10 mouse cellular contexts compared by ENCODE assay signal in the genomic region with DNA sequence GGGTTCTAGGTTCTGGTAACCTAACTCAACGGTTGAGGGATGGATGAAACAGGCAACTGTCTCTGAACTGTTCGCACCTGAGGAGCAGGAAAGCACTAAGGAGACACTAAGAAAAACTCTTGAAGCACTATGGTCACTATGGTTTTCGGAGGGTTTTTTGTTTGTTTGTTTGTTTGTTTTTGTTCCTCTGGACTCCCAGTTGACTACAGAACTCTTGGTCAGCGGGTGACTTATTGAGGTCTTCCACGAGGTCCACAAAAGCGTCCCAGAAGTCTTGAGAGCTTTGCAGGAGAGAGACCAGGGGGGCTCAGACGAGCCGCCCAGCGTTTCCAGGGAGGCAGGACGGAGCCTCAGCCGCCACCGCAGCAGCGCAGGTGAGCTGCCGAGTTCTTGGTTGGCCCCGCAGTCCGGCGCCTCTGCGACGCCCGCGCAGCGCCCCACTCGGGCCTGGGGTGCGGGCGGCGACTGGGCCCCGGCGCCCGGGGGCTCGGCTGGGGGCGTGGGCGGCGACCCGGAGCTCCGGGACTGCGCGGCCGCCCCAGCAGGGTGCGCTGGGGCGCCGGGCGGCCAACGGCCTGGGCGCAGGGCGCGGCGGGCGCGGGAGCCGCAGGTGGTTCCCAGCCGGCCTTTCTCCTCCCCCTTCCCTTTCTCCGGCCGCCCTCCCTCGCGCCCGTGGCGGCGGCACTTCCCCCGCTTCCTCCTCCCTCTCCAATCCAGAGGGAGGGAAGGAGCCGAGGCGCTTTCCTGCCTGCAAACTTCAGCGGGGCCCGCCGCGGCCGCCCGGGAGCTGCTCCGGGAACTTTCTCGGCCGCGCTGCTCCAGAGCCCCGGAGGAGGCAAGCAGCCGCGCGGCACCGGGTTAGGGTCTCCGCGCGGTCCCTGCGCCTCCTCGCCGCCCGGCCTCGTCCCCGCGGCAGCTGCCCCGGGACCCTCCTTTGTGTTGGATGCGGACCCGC. TPM values are rescaled to one million over a fixed set of nuclear protein-coding genes. Genes with fewer than 3 reads are reported as not detected.
DNase-seq lines count a peak whose midpoint lies in the region; ATAC-seq and TF ChIP-seq lines count a peak whose summit lies in the region.
"Had no signal": no experiment of that assay in that cellular context is flagged by ENCODE, and none has a peak within 500 bp of the region (broad histone marks: within the 10 kb centered on the region; RNA-seq: fewer than 3 reads in every experiment).

No protein-coding gene starts in this region.

- H3K9me3 ChIP-seq in intestine, postnatal 0 days (ENCODE audit: control insufficient read depth) = no peaks in the 10 kb centered on the region
- H3K9me3 ChIP-seq in liver, embryonic 12.5 days (replicated peaks) = no peaks in the 10 kb centered on the region

- peak; percentile 23 to 33 for DNase-seq in cerebellum, adult 2 months
- DNase-seq in cerebellum, adult 11 months = no peak
- DNase-seq in embryo, embryonic 10.5 days (ENCODE audit: low spot score) = peak; percentile 67
- DNase-seq in heart, adult 18-20 months = peak; percentile 76 to 82
- peak; percentile 73 for DNase-seq in neural tube, embryonic 10.5 days (ENCODE audit: extremely low spot score, low spot score)
- peak; percentile 71 for DNase-seq in testis, postnatal 14 days (ENCODE audit: low spot score)

- peak overlapping the region; percentile 100 for H3K4me2 ChIP-seq in intestine, postnatal 0 days (replicated peaks; ENCODE audit: low read depth)
- H3K4me2 ChIP-seq in liver, embryonic 12.5 days = peak overlapping the region; percentile 77

- WGBS in cerebellum, adult 2 months = 3% methylated on average over 78 of the region's 89 CpGs
- WGBS in intestine, postnatal 0 days = 3% methylated on average over 73 of the region's 89 CpGs
- 2% methylated on average over 71 of the region's 89 CpGs for WGBS in liver, embryonic 12.5 days (ENCODE audit: insufficient replicate concordance)

- H3K36me3 ChIP-seq in intestine, postnatal 0 days (ENCODE audit: control insufficient read depth, insufficient read depth) = no peaks in the 10 kb centered on the region
- H3K36me3 ChIP-seq in liver, embryonic 12.5 days = no peaks in the 10 kb centered on the region

- no peaks in the 10 kb centered on the region for H3K4me1 ChIP-seq in cerebellum, adult 2 months (ENCODE audit: control insufficient read depth, insufficient read depth, low read length)
- no peaks in the 10 kb centered on the region for H3K4me1 ChIP-seq in intestine, postnatal 0 days (replicated peaks; ENCODE audit: control insufficient read depth, insufficient read depth, low read length)
- H3K4me1 ChIP-seq in liver, embryonic 12.5 days = no peaks in the 10 kb centered on the region

- peak overlapping the region; percentile 28 for H3K4me3 ChIP-seq in cerebellum, adult 2 months (replicated peaks; ENCODE audit: insufficient read depth, low read depth, low read length)
- peak overlapping the region; percentile 72 for H3K4me3 ChIP-seq in intestine, postnatal 0 days (ENCODE audit: low read depth, low read length)
- peak overlapping the region; percentile 62 for H3K4me3 ChIP-seq in liver, embryonic 12.5 days

- peak overlapping the region; percentile 74 for H3K9ac ChIP-seq in intestine, postnatal 0 days (ENCODE audit: low read depth, low read length)
- H3K9ac ChIP-seq in liver, embryonic 12.5 days = peak overlapping the region; percentile 61

- H3K27me3 ChIP-seq in cerebellum, adult 2 months (ENCODE audit: control insufficient read depth, insufficient read depth, low read length) = peaks cover 4% of the 10 kb centered on the region; the same call in 1 of the 2 replicates
- no peaks in the 10 kb centered on the region for H3K27me3 ChIP-seq in intestine, postnatal 0 days (replicated peaks; ENCODE audit: control insufficient read depth, insufficient read depth, low read length)
- H3K27me3 ChIP-seq in liver, embryonic 12.5 days (replicated peaks) = peaks cover 47% of the 10 kb centered on the region
- H3K27me3 ChIP-seq: CH12.LX had no signal

- TF ChIP-seq POLR2A in cerebellum, adult 2 months (IDR thresholded peaks at IDR 0.05; ENCODE audit: borderline replicate concordance, insufficient read depth, low read length) = no peak

- peak; percentile 84 for ATAC-seq in intestine, postnatal 0 days
- peak; percentile 66 for ATAC-seq in liver, embryonic 12.5 days

- H3K27ac ChIP-seq in cerebellum, adult 2 months (ENCODE audit: insufficient read depth, low read length) = no peak overlapping the region
- H3K27ac ChIP-seq in intestine, postnatal 0 days (ENCODE audit: low read depth, low read length) = no peak overlapping the region
- no peak overlapping the region for H3K27ac ChIP-seq in liver, embryonic 12.5 days
- H3K27ac ChIP-seq: macrophage had no signal

- TF ChIP-seq CTCF in cerebellum, adult 2 months (IDR thresholded peaks at IDR 0.05; ENCODE audit: borderline replicate concordance, insufficient read depth, low read depth, low read length) = no peak
- peak; percentile 42 for TF ChIP-seq CTCF in intestine, postnatal 0 days (IDR thresholded peaks at IDR 0.05; ENCODE audit: low read depth)

RNA-seq across cellular contexts. Expression of gene Nhsl1, which starts 0.5 kb away (rescaled TPM):
- polyA plus RNA-seq in cerebellum, adult 2 months (2012; rRNA removed) = 16.7 and 18.4 TPM in 2 replicates
- 10 to 100 TPM; 15.1 to 17.2 TPM for total RNA-seq in heart, adult 18-20 months (2021)
- 11.9 and 12.5 TPM in 2 replicates for polyA plus RNA-seq in intestine, postnatal 0 days (2015; fragmentation: Nextera tagmentation; extraction: Ambion mirVana)
- 0.97 and 0.99 TPM in 2 replicates for polyA plus RNA-seq in liver, embryonic 12.5 days (2016; fragmentation: Nextera tagmentation; extraction: Ambion mirVana)
- polyA plus RNA-seq: macrophage had no signal
